Mouse (Mus musculus): ENCODE data around the gene Zbtb11.
"Not testable (repeated sequence)": the region's sequence is repeated elsewhere in the genome, so short reads cannot be mapped to it uniquely, and the experiment has no call there.

Gene Zbtb11

GRCm38 (mm10) chr16:55973431-55974255 is at the start of gene Zbtb11:
Zbtb11 (plus strand) TSS chr16:55973883.
- peak; percentile 99 to 100 for DNase-seq

- DNase-seq = no peak
These were observed 49.7 kb upstream of the Zbtb11 start for GRCm38 (mm10) chr16:55924010-55924409.

- DNase-seq = peak in 1 of 2 experiments; percentile 51
These were observed 39.9 kb upstream of the Zbtb11 start for GRCm38 (mm10) chr16:55933681-55934343.

GRCm38 (mm10) chr16:55934453-55935037 is 39.1 kb upstream of the Zbtb11 start, which contains the start of gene Cep97:
Cep97 (minus strand) TSS chr16:55934855.
- peak; percentile 93 to 96 for DNase-seq

- no peak for DNase-seq
These were observed 34.9 kb upstream of the Zbtb11 start for GRCm38 (mm10) chr16:55938761-55939160.

- peak; percentile 38 to 60 for DNase-seq
These were observed 34.0 kb upstream of the Zbtb11 start for GRCm38 (mm10) chr16:55939703-55940102.

GRCm38 (mm10) chr16:55940781-55941180 is 32.9 kb upstream of the Zbtb11 start:
- no peak for DNase-seq

GRCm38 (mm10) chr16:55947266-55947665 is 26.4 kb upstream of the Zbtb11 start:
- DNase-seq = no peak

GRCm38 (mm10) chr16:55947876-55948410 is 25.7 kb upstream of the Zbtb11 start:
- DNase-seq = not testable (repeated sequence)

- peak in 1 of 2 experiments; percentile 46 for DNase-seq
These were observed 24.7 kb upstream of the Zbtb11 start for GRCm38 (mm10) chr16:55948963-55949362.

GRCm38 (mm10) chr16:55950462-55950861 is 23.2 kb upstream of the Zbtb11 start:
- DNase-seq = no peak

- peak; percentile 75 to 86 for DNase-seq
These were observed 22.6 kb upstream of the Zbtb11 start for GRCm38 (mm10) chr16:55950946-55951678.

GRCm38 (mm10) chr16:55951679-55952327 is 21.9 kb upstream of the Zbtb11 start:
- DNase-seq = no peak

GRCm38 (mm10) chr16:55952771-55953170 is 20.9 kb upstream of the Zbtb11 start:
- no peak for DNase-seq

GRCm38 (mm10) chr16:55954196-55954595 is 19.5 kb upstream of the Zbtb11 start:
- DNase-seq = not testable (repeated sequence)

- DNase-seq = not testable (repeated sequence)
These were observed 10.6 kb upstream of the Zbtb11 start for GRCm38 (mm10) chr16:55963068-55963467.

GRCm38 (mm10) chr16:55964126-55964949 is 9.3 kb upstream of the Zbtb11 start:
- peak; percentile 53 to 69 for DNase-seq

- DNase-seq = peak; percentile 96 to 98
These were observed 7.3 kb upstream of the Zbtb11 start, which contains the start of gene Rpl24 for GRCm38 (mm10) chr16:55966212-55966871. Rpl24 (plus strand) TSS chr16:55966275.

- no peak for DNase-seq
These were observed 6.5 kb upstream of the Zbtb11 start for GRCm38 (mm10) chr16:55967221-55967620.

GRCm38 (mm10) chr16:55969147-55969546 is 4.5 kb upstream of the Zbtb11 start:
- DNase-seq = peak; percentile 41 to 73
